Mouse (Mus musculus) thymus, postnatal 14 days (tissue): ENCODE results near the gene Tmem114.

ENCODE experiments used
- DNase-seq: peaks from one replicate; pipeline ENCODE4 v3.0.0; 2021

The Tmem114 gene

GRCm38 (mm10) chr16:8424971-8425330 is at the start of gene Tmem114:
Gene Tmem114 (minus strand): TSS chr16:8425136.
- no peak for DNase-seq

GRCm38 (mm10) chr16:8470603-8471481 is 45.9 kb upstream of the Tmem114 start, which contains the start of gene Mettl22:
Gene Mettl22 (plus strand): TSS chr16:8470788.
- peak; percentile 93 for DNase-seq

GRCm38 (mm10) chr16:8470132-8470531 is 45.2 kb upstream of the Tmem114 start:
- DNase-seq: no peak

GRCm38 (mm10) chr16:8459098-8459497 is 34.2 kb upstream of the Tmem114 start:
- DNase-seq: peak; percentile 69

GRCm38 (mm10) chr16:8458391-8458790 is 33.5 kb upstream of the Tmem114 start:
- no peak for DNase-seq

GRCm38 (mm10) chr16:8455221-8455620 is 30.3 kb upstream of the Tmem114 start:
- peak; percentile 15 for DNase-seq

- DNase-seq: no peak
Observed at GRCm38 (mm10) chr16:8453301-8453700, 28.4 kb upstream of the Tmem114 start.

- DNase-seq: no peak
Observed at GRCm38 (mm10) chr16:8446256-8446655, 21.3 kb upstream of the Tmem114 start.

- no peak for DNase-seq
Observed at GRCm38 (mm10) chr16:8444911-8445310, 20.0 kb upstream of the Tmem114 start.

GRCm38 (mm10) chr16:8432616-8433015 is 7.7 kb upstream of the Tmem114 start:
- no peak for DNase-seq

GRCm38 (mm10) chr16:8429531-8429930 is 4.6 kb upstream of the Tmem114 start:
- no peak for DNase-seq

- DNase-seq: no peak
Observed at GRCm38 (mm10) chr16:8425736-8426135, 800 bp upstream of the Tmem114 start.

GRCm38 (mm10) chr16:8424161-8424970 is 570 bp downstream of the Tmem114 start:
- no peak for DNase-seq

GRCm38 (mm10) chr16:8423626-8424114 is 1.3 kb downstream of the Tmem114 start:
- no peak for DNase-seq

GRCm38 (mm10) chr16:8420842-8421241 is 4.1 kb downstream of the Tmem114 start:
- DNase-seq: no peak

GRCm38 (mm10) chr16:8420381-8420780 is 4.6 kb downstream of the Tmem114 start:
- DNase-seq: no peak

- DNase-seq: no peak
Observed at GRCm38 (mm10) chr16:8419666-8420065, 5.3 kb downstream of the Tmem114 start.

- DNase-seq: no peak
Observed at GRCm38 (mm10) chr16:8418126-8418525, 6.8 kb downstream of the Tmem114 start.

- no peak for DNase-seq
Observed at GRCm38 (mm10) chr16:8417011-8417720, 7.8 kb downstream of the Tmem114 start.

- no peak for DNase-seq
Observed at GRCm38 (mm10) chr16:8415996-8416395, 8.9 kb downstream of the Tmem114 start.

GRCm38 (mm10) chr16:8413441-8413840 is 11.5 kb downstream of the Tmem114 start:
- DNase-seq: no peak

GRCm38 (mm10) chr16:8412213-8412612 is 12.7 kb downstream of the Tmem114 start:
- DNase-seq: peak; percentile 25

GRCm38 (mm10) chr16:8409197-8409596 is 15.7 kb downstream of the Tmem114 start:
- peak; percentile 22 for DNase-seq
